Mouse (Mus musculus): ENCODE results near the gene Mad2l1bp.

- TF ChIP-seq MYOD1 (IDR thresholded peaks at IDR 0.05; ENCODE audit: control insufficient read depth, insufficient read length, low read depth) (no peak), CTCF (IDR thresholded peaks at IDR 0.05; ENCODE audit: control insufficient read depth, insufficient read depth, insufficient read length) (no peak), CEBPB (IDR thresholded peaks at IDR 0.05; ENCODE audit: low read depth) (no peak)
These were observed 20.5 kb downstream of the Mad2l1bp start for GRCm38 (mm10) chr17:46132862-46133261.

Data from C2C12 (cell line).